ENCODE assay signal across 15 mouse cellular contexts in genomic region chr14:33812266-33812665, GRCm38 (mm10).
"Had no signal": no experiment of that assay in that cellular context is flagged by ENCODE, and none has a peak within 500 bp of the region (broad histone marks: within the 10 kb centered on the region; RNA-seq: fewer than 3 reads in every experiment).

No protein-coding gene starts in this region.

- H3K9me3 ChIP-seq: limb, embryonic 15.5 days; liver, embryonic 12.5 days; lung, embryonic 15.5 days; midbrain, embryonic 10.5 days; neural tube, embryonic 15.5 days; stomach, embryonic 15.5 days had no signal

- H3K27me3 ChIP-seq: limb, embryonic 15.5 days; liver, embryonic 12.5 days; neural tube, embryonic 15.5 days; stomach, embryonic 15.5 days had no signal

- H3K4me3 ChIP-seq: limb, embryonic 15.5 days; liver, embryonic 12.5 days; lung, embryonic 15.5 days; midbrain, embryonic 10.5 days; neural tube, embryonic 15.5 days; stomach, embryonic 15.5 days had no signal

- H3K4me2 ChIP-seq: limb, embryonic 15.5 days; liver, embryonic 12.5 days; lung, embryonic 15.5 days; neural tube, embryonic 15.5 days; stomach, embryonic 15.5 days had no signal

- ATAC-seq: liver, embryonic 12.5 days had no signal

- DNase-seq: kidney, adult 9 months; kidney, postnatal 36 days; layer of hippocampus, adult 9-11 months; layer of hippocampus, postnatal 36 days; lung, postnatal 4 days; midbrain, embryonic 14.5 days; thymus, adult 18-20 months; thymus, postnatal 14 days had no signal

- H3K4me1 ChIP-seq: liver, embryonic 12.5 days; midbrain, embryonic 10.5 days had no signal

- H3K27ac ChIP-seq: kidney, postnatal 0 days; limb, embryonic 15.5 days; liver, embryonic 12.5 days; lung, embryonic 15.5 days; midbrain, embryonic 10.5 days; neural tube, embryonic 15.5 days; stomach, embryonic 15.5 days had no signal

- H3K36me3 ChIP-seq: limb, embryonic 15.5 days; liver, embryonic 12.5 days; lung, embryonic 15.5 days; midbrain, embryonic 10.5 days; neural tube, embryonic 15.5 days; stomach, embryonic 15.5 days had no signal

- H3K9ac ChIP-seq: limb, embryonic 15.5 days; liver, embryonic 12.5 days; lung, embryonic 15.5 days; neural tube, embryonic 15.5 days; stomach, embryonic 15.5 days had no signal
